Mouse (Mus musculus) ovary, postnatal 14 days (tissue): ENCODE results near the gene Trim65.

Experiments
- DNase-seq: peaks from one replicate; pipeline ENCODE4 v3.0.0; 2022; ENCODE audit warnings: low spot score

Trim65 gene

GRCm38 (mm10) chr11:116088741-116089394 lies 42.1 kb downstream of the Trim65 start:
- DNase-seq = no peak

- DNase-seq = no peak
Measured at GRCm38 (mm10) chr11:116088188-116088587, 42.7 kb downstream of the Trim65 start.

GRCm38 (mm10) chr11:116087194-116088130 lies 43.5 kb downstream of the Trim65 start:
- peak; percentile 86 for DNase-seq

- peak; percentile 91 for DNase-seq
Measured at GRCm38 (mm10) chr11:116086258-116087193, 44.4 kb downstream of the Trim65 start, which contains the start of gene Wbp2. Gene Wbp2, minus strand, starts transcription at chr11:116086995.

- no peak for DNase-seq
Measured at GRCm38 (mm10) chr11:116084166-116084565, 46.8 kb downstream of the Trim65 start.

- DNase-seq = no peak
Measured at GRCm38 (mm10) chr11:116083096-116083672, 47.7 kb downstream of the Trim65 start.

- no peak for DNase-seq
Measured at GRCm38 (mm10) chr11:116081081-116081480, 49.8 kb downstream of the Trim65 start.

GRCm38 (mm10) chr11:116079511-116079910 lies 51.4 kb downstream of the Trim65 start:
- no peak for DNase-seq

- DNase-seq = no peak
Measured at GRCm38 (mm10) chr11:116078676-116079320, 52.1 kb downstream of the Trim65 start.

GRCm38 (mm10) chr11:116078221-116078620 lies 52.7 kb downstream of the Trim65 start:
- DNase-seq = no peak

- no peak for DNase-seq
Measured at GRCm38 (mm10) chr11:116077446-116078204, 53.3 kb downstream of the Trim65 start, which contains the start of gene Unc13d. Gene Unc13d, minus strand, starts transcription at chr11:116077961.

- no peak for DNase-seq
Measured at GRCm38 (mm10) chr11:116076836-116077235, 54.1 kb downstream of the Trim65 start.

- DNase-seq = no peak
Measured at GRCm38 (mm10) chr11:116076266-116076540, 54.7 kb downstream of the Trim65 start.

- no peak for DNase-seq
Measured at GRCm38 (mm10) chr11:116075539-116076265, 55.2 kb downstream of the Trim65 start.

- DNase-seq = no peak
Measured at GRCm38 (mm10) chr11:116074436-116074991, 56.4 kb downstream of the Trim65 start.

- no peak for DNase-seq
Measured at GRCm38 (mm10) chr11:116072608-116073007, 58.3 kb downstream of the Trim65 start.
